Mouse (Mus musculus) embryonic facial prominence, embryonic 14.5 days (tissue): ENCODE measurements around the gene Chl1. TPM values are rescaled to one million over a fixed set of nuclear protein-coding genes. Genes with fewer than 3 reads are reported as not detected.

Experiments used
- ATAC-seq: fragments of 200-750 bp; cut with Nextera tagmentation; 2 replicates; pipeline ENCODE4 v1.8.0; 2017; ENCODE audit warnings: low read depth, moderate number of reproducible peaks, moderate TSS enrichment
- DNase-seq: peaks from one replicate; pipeline ENCODE4 v3.0.0-alpha.2; 2015; ENCODE audit warnings: low spot score
- H3K27ac ChIP-seq: fragments of 300-500 bp; sonication (generic); replicated peaks from 2 replicates; pipeline ENCODE4 v1.5.1; 2014; ENCODE audit warnings: low read depth, mild to moderate bottlenecking, low read length, moderate library complexity
- H3K27me3 ChIP-seq: fragments of 300-500 bp; sonication (generic); replicated peaks from 2 replicates; pipeline ENCODE4 v1.6.1; 2014; ENCODE audit warnings: low read length; ENCODE audit not compliant: control insufficient read depth, insufficient read depth
- H3K36me3 ChIP-seq: fragments of 300-500 bp; sonication (generic); 2 replicates; pipeline ENCODE4 v1.6.1; 2014; ENCODE audit warnings: low read length, mixed read lengths; ENCODE audit not compliant: control insufficient read depth, insufficient read depth
- H3K4me1 ChIP-seq: fragments of 300-500 bp; sonication (generic); 2 replicates; pipeline ENCODE4 v1.6.1; 2014; ENCODE audit warnings: antibody characterized with exemption, low read length; ENCODE audit not compliant: control insufficient read depth, insufficient read depth
- H3K4me2 ChIP-seq: fragments of 300-500 bp; sonication (generic); 2 replicates; pipeline ENCODE4 v1.6.1; 2014; ENCODE audit warnings: low read depth, mild to moderate bottlenecking, low read length, moderate library complexity, mixed read lengths
- H3K4me3 ChIP-seq: fragments of 300-500 bp; sonication (generic); 2 replicates; pipeline ENCODE4 v1.5.1; 2014; ENCODE audit warnings: low read depth, mild to moderate bottlenecking, low read length
- H3K9ac ChIP-seq: fragments of 300-500 bp; sonication (generic); 2 replicates; pipeline ENCODE4 v1.6.1; 2014; ENCODE audit warnings: low read depth, mild to moderate bottlenecking, low read length, moderate library complexity, mixed read lengths
- H3K9me3 ChIP-seq: fragments of 300-500 bp; sonication (generic); 2 replicates; pipeline ENCODE4 v1.6.1; 2016; ENCODE audit warnings: low read length; ENCODE audit not compliant: control insufficient read depth
- WGBS: fragments of 180-500 bp; shearing (Covaris S2); extraction: QIAGEN DNeasy Blood & Tissue Kit; methylation state at CpG from one replicate; pipeline ENCODE4 v1.1.7; 2014; 5-methylcytosine and 5-hydroxymethylcytosine counted together
- polyA plus RNA-seq: library from polyadenylated mRNA; unstranded; fragments of >200 nt; fragmentation: Nextera tagmentation; extraction: Ambion mirVana; gene quantifications from 2 replicates; pipeline ENCODE4 v1.2.1, GENCODE M21; 2014

Chl1 gene
- polyA plus RNA-seq, 1 experiment from 2014 or later = 5.5 TPM

- ATAC-seq (no peak), DNase-seq (no peak)
- Histone ChIP-seq H3K4me3 (no peak overlapping the region), H3K4me1 (no peaks in the 10 kb centered on the region), H3K36me3 (no peaks in the 10 kb centered on the region), H3K9ac (no peak overlapping the region), H3K27me3 (no peaks in the 10 kb centered on the region), H3K4me2 (no peak overlapping the region), H3K9me3 (no peaks in the 10 kb centered on the region), H3K27ac (no peak overlapping the region)
- WGBS = 66% methylated on average over 8 of the region's 8 CpGs
Observed at GRCm38 (mm10) chr6:103526945-103527777, 16.8 kb downstream of the Chl1 start.

GRCm38 (mm10) chr6:103533048-103533447 is 22.7 kb downstream of the Chl1 start:
- no peak for DNase-seq
- H3K4me1 ChIP-seq = no peaks in the 10 kb centered on the region
- no peak overlapping the region for H3K4me3 ChIP-seq
- no peak overlapping the region for H3K27ac ChIP-seq
- no peak overlapping the region for H3K4me2 ChIP-seq
- no peaks in the 10 kb centered on the region for H3K27me3 ChIP-seq
- H3K9me3 ChIP-seq = no peaks in the 10 kb centered on the region
- ATAC-seq = no peak
- no peaks in the 10 kb centered on the region for H3K36me3 ChIP-seq
- no peak overlapping the region for H3K9ac ChIP-seq

- WGBS = 78% methylated on average over 2 of the region's 2 CpGs
- no peaks in the 10 kb centered on the region for H3K4me1 ChIP-seq
- H3K4me3 ChIP-seq = no peak overlapping the region
- H3K27me3 ChIP-seq = no peaks in the 10 kb centered on the region
- no peaks in the 10 kb centered on the region for H3K36me3 ChIP-seq
- DNase-seq = no peak
- H3K9me3 ChIP-seq = no peaks in the 10 kb centered on the region
- no peak overlapping the region for H3K9ac ChIP-seq
- no peak overlapping the region for H3K4me2 ChIP-seq
- no peak for ATAC-seq
- no peak overlapping the region for H3K27ac ChIP-seq
Observed at GRCm38 (mm10) chr6:103534027-103534426, 23.6 kb downstream of the Chl1 start.

- H3K9me3 ChIP-seq = no peaks in the 10 kb centered on the region
- 82% methylated on average over 2 of the region's 2 CpGs for WGBS
- H3K4me2 ChIP-seq = no peak overlapping the region
- no peaks in the 10 kb centered on the region for H3K27me3 ChIP-seq
- DNase-seq = no peak
- H3K4me1 ChIP-seq = no peaks in the 10 kb centered on the region
- no peaks in the 10 kb centered on the region for H3K36me3 ChIP-seq
- H3K9ac ChIP-seq = no peak overlapping the region
- H3K4me3 ChIP-seq = no peak overlapping the region
- ATAC-seq = no peak
- H3K27ac ChIP-seq = no peak overlapping the region
Observed at GRCm38 (mm10) chr6:103542576-103542975, 32.2 kb downstream of the Chl1 start.

- 45% methylated on average over 1 of the region's 1 CpGs for WGBS
- Histone ChIP-seq H3K27me3 (no peaks in the 10 kb centered on the region), H3K9ac (no peak overlapping the region), H3K4me2 (no peak overlapping the region), H3K27ac (no peak overlapping the region), H3K36me3 (no peaks in the 10 kb centered on the region), H3K9me3 (no peaks in the 10 kb centered on the region), H3K4me1 (no peaks in the 10 kb centered on the region), H3K4me3 (no peak overlapping the region)
- DNase-seq = no peak
- ATAC-seq = no peak
Observed at GRCm38 (mm10) chr6:103543753-103544152, 33.4 kb downstream of the Chl1 start.

GRCm38 (mm10) chr6:103546314-103546713 is 35.9 kb downstream of the Chl1 start:
- WGBS = 59% methylated on average over 3 of the region's 3 CpGs
- Histone ChIP-seq H3K36me3 (no peaks in the 10 kb centered on the region), H3K27ac (no peak overlapping the region), H3K27me3 (no peaks in the 10 kb centered on the region), H3K4me1 (no peaks in the 10 kb centered on the region), H3K9me3 (no peaks in the 10 kb centered on the region), H3K4me3 (no peak overlapping the region), H3K4me2 (no peak overlapping the region), H3K9ac (no peak overlapping the region)
- DNase-seq = no peak
- no peak for ATAC-seq

GRCm38 (mm10) chr6:103549929-103550328 is 39.5 kb downstream of the Chl1 start:
- Histone ChIP-seq H3K4me3 (no peak overlapping the region), H3K27ac (no peak overlapping the region), H3K4me2 (no peak overlapping the region), H3K4me1 (no peaks in the 10 kb centered on the region), H3K9me3 (no peaks in the 10 kb centered on the region), H3K36me3 (no peaks in the 10 kb centered on the region), H3K9ac (no peak overlapping the region), H3K27me3 (no peaks in the 10 kb centered on the region)
- WGBS = 77% methylated on average over 4 of the region's 4 CpGs
- ATAC-seq = no peak
- DNase-seq = no peak

- no peaks in the 10 kb centered on the region; the same call in 1 of the 2 replicates for H3K4me1 ChIP-seq
- H3K9ac ChIP-seq = no peak overlapping the region
- H3K4me2 ChIP-seq = no peak overlapping the region
- DNase-seq = no peak
- no peaks in the 10 kb centered on the region for H3K9me3 ChIP-seq
- no peak for ATAC-seq
- 55% methylated on average over 5 of the region's 5 CpGs for WGBS
- no peaks in the 10 kb centered on the region for H3K36me3 ChIP-seq
- no peak overlapping the region for H3K4me3 ChIP-seq
- H3K27ac ChIP-seq = no peak overlapping the region
- H3K27me3 ChIP-seq = no peaks in the 10 kb centered on the region
Observed at GRCm38 (mm10) chr6:103558037-103558893, 47.9 kb downstream of the Chl1 start.
